Mouse (Mus musculus): Measurements from ENCODE around the gene Usp37.

DNA sequence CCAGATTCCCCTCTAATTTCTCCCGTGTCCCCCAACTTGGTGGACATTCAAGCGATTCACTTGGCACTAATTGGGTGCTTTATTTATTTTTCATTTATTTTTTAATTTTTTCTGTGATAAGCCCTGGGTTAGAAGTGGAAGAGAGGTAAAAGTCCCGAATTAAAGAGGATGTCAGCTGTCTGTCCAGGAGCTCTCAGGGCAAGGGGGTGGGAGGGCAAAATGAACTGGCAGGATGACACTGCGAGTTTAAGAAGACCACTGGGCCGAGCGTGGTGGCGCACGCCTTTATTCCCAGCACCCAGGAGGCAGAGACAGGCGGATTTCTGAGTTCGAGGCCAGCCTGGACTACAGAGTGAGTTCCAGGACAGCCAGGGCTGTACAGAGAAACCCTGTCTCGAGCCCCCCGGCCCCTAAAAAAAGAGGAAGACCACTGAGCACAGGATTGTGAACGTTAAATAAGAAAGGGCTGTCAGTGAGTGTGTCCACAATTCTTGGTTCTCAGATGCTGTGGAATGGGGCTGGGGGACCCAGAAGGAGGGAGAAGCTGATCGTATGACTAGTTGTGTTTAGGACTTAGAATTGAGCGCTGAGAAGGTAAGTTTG, 156.6 kb downstream of the Usp37 start:
- TF ChIP-seq POLR2A (IDR thresholded peaks at IDR 0.05; ENCODE audit: extremely low read depth, insufficient read depth, low read length) (no peak), CTCF (IDR thresholded peaks at IDR 0.05; ENCODE audit: low read depth, low read length) (no peak)

All from liver, adult 2 months (tissue).